Mouse (Mus musculus): Measurements from ENCODE around the gene Kcnc3.

Gene Kcnc3

GRCm38 (mm10) chr7:44632676-44633075 lies 42.2 kb downstream of the Kcnc3 start:
- DNase-seq = no peak

GRCm38 (mm10) chr7:44633407-44633806 lies 42.9 kb downstream of the Kcnc3 start:
- no peak for DNase-seq

- DNase-seq = peak; percentile 36
Observed at GRCm38 (mm10) chr7:44636684-44637083, 46.2 kb downstream of the Kcnc3 start.

GRCm38 (mm10) chr7:44638663-44639062 lies 48.2 kb downstream of the Kcnc3 start:
- DNase-seq = no peak

- peak; percentile 57 for DNase-seq
Observed at GRCm38 (mm10) chr7:44640843-44641605, 50.6 kb downstream of the Kcnc3 start.

- DNase-seq = peak; percentile 20
Observed at GRCm38 (mm10) chr7:44641887-44642286, 51.4 kb downstream of the Kcnc3 start.

- no peak for DNase-seq
Observed at GRCm38 (mm10) chr7:44645256-44645655, 54.8 kb downstream of the Kcnc3 start.

- no peak for DNase-seq
Observed at GRCm38 (mm10) chr7:44645951-44646350, 55.5 kb downstream of the Kcnc3 start.

GRCm38 (mm10) chr7:44647042-44647724 lies 56.7 kb downstream of the Kcnc3 start:
- DNase-seq = peak; percentile 61

GRCm38 (mm10) chr7:44647729-44648128 lies 57.3 kb downstream of the Kcnc3 start:
- DNase-seq = no peak

- no peak for DNase-seq
Observed at GRCm38 (mm10) chr7:44649094-44649610, 58.7 kb downstream of the Kcnc3 start.

- peak; percentile 57 for DNase-seq
Observed at GRCm38 (mm10) chr7:44649990-44650389, 59.5 kb downstream of the Kcnc3 start.

- no peak for DNase-seq
Observed at GRCm38 (mm10) chr7:44651416-44651815, 61.0 kb downstream of the Kcnc3 start.

GRCm38 (mm10) chr7:44653773-44654172 lies 63.3 kb downstream of the Kcnc3 start:
- no peak for DNase-seq
